Mouse (Mus musculus) brown adipose tissue, adult 24 weeks (tissue): Measurements from ENCODE around the gene Atp5l. TPM values are rescaled to one million over a fixed set of nuclear protein-coding genes. Genes with fewer than 3 reads are reported as not detected.

Experiments
- H3K27ac ChIP-seq: fragments of 200-500 bp; replicated peaks from 2 replicates; pipeline ENCODE4 v1.5.1; 2012; ENCODE audit warnings: low read depth, mild to moderate bottlenecking, low read length
- H3K4me1 ChIP-seq: fragments of 200-500 bp; 2 replicates; pipeline ENCODE4 v1.6.1; 2012; ENCODE audit warnings: low read length, mixed read lengths; ENCODE audit not compliant: control insufficient read depth, insufficient read depth, insufficient read length
- H3K4me3 ChIP-seq: fragments of 200-500 bp; 2 replicates; pipeline ENCODE4 v1.5.1; 2012; ENCODE audit warnings: low read depth, mild to moderate bottlenecking, low read length, moderate library complexity; ENCODE audit not compliant: insufficient read depth
- polyA plus RNA-seq: library from polyadenylated mRNA; stranded (reverse); fragments of >200 nt; gene quantifications from 2 replicates; pipeline ENCODE4 v1.2.4, GENCODE M21; 2012; ENCODE audit not compliant: missing spikeins, insufficient read depth, insufficient read length

The Atp5l gene
- polyA plus RNA-seq, 1 experiment: 2,562 TPM

- peak overlapping the region; percentile 98 for H3K4me3 ChIP-seq
- peaks cover 10% of the 10 kb centered on the region for H3K4me1 ChIP-seq
- peak overlapping the region; percentile 21 for H3K27ac ChIP-seq
Observed at GRCm38 (mm10) chr9:44880309-44881081, 40.0 kb downstream of the Atp5l start.

- no peak overlapping the region for H3K27ac ChIP-seq
Observed at GRCm38 (mm10) chr9:44879694-44880271, 40.8 kb downstream of the Atp5l start.

DNA sequence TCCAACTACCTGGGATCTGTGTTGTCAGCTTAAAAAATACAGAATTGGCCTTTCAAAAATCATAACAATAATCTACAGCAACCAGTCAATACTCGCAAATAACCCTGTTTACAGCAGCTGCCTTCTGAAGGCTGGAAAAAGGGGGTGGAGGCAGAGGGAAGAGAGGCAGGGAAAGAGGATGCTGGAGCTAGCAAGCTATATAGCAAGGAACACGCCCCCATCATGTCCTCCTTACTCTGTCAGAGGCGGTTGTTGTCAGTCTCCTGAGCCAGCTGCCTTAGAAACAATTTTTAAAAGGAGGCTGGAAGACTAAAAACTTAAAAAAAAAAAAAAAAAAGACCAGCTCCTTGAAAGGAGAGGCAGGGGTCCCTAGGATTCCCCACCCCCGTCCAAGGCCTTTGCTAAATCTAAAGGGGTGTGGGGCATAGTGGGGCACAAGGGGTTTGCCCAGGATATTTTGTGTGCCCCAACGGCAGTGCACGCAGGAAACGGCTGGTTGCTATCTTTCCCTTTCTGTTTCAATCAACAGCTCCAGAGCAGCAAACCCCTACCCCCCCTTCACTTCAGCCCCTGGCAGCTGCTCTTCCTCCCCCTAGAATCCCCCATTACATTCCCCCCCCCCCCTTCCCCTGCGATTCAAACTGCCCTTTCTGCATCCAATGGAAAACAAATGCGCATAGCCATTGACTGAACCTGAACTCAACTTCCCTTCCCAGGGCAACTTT, 41.6 kb downstream of the Atp5l start:
- Histone ChIP-seq H3K4me3 (peak overlapping the region; percentile 98), H3K27ac (no peak overlapping the region), H3K4me1 (peaks cover 14% of the 10 kb centered on the region)

More at GRCm38 (mm10) chr9:44879694-44880271, 40.8 kb downstream of the Atp5l start:
- peaks cover 14% of the 10 kb centered on the region for H3K4me1 ChIP-seq
- H3K4me3 ChIP-seq: peak overlapping the region; percentile 98

DNA sequence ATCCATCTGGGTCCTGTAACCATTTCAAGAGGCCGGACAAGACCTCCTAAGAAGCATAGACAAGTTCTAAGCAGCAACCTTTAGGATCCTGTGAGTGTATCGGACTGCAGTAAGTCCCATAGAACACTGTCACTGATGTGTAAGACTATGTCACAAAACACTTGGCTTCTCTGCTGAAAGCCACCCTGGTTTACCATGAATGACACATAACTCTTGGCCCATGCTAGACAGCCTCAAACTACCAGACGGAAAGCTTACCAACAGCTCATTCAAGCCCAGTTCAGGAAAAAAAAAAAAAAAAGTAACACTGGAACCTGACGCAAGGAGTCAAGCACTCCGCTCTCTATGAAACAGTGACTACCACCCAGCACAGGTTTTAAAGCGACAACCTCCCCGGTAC, 42.9 kb downstream of the Atp5l start:
- H3K4me1 ChIP-seq: peaks cover 14% of the 10 kb centered on the region

GRCm38 (mm10) chr9:44875476-44875875, 45.1 kb downstream of the Atp5l start:
- H3K4me1 ChIP-seq: peaks cover 14% of the 10 kb centered on the region
- no peak overlapping the region for H3K27ac ChIP-seq
- no peak overlapping the region for H3K4me3 ChIP-seq

More for the DNA sequence above, 42.9 kb downstream of the Atp5l start:
- Histone ChIP-seq H3K4me3 (no peak overlapping the region), H3K27ac (no peak overlapping the region)

DNA sequence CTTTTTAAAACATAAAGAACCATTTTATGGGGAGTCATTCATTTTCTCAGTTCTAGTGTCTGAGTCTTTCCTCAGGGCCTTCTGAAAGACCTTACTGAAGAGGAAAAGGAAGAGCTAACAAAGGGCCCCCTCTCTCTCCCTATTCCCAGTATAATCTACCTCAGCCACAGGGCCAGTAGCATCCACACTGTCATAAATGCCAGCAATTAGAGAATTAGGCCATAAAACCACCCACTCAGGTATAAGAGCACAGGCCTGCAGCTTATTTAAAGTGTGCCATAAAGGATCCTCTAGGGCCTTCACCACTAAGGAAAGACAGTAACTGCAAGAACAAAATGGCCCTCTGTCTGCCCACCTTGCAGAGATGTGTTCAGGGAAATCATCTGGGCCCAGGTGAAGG, 46.3 kb downstream of the Atp5l start:
- H3K4me1 ChIP-seq: peaks cover 6% of the 10 kb centered on the region

GRCm38 (mm10) chr9:44873665-44874064, 46.9 kb downstream of the Atp5l start:
- H3K4me1 ChIP-seq: peaks cover 6% of the 10 kb centered on the region
- no peak overlapping the region for H3K27ac ChIP-seq
- no peak overlapping the region for H3K4me3 ChIP-seq

More for the DNA sequence above, 46.3 kb downstream of the Atp5l start:
- H3K27ac ChIP-seq: no peak overlapping the region
- no peak overlapping the region for H3K4me3 ChIP-seq

- Histone ChIP-seq H3K4me3 (no peak overlapping the region), H3K27ac (no peak overlapping the region), H3K4me1 (peaks cover 4% of the 10 kb centered on the region)
Observed at GRCm38 (mm10) chr9:44868336-44869094, 52.0 kb downstream of the Atp5l start.

DNA sequence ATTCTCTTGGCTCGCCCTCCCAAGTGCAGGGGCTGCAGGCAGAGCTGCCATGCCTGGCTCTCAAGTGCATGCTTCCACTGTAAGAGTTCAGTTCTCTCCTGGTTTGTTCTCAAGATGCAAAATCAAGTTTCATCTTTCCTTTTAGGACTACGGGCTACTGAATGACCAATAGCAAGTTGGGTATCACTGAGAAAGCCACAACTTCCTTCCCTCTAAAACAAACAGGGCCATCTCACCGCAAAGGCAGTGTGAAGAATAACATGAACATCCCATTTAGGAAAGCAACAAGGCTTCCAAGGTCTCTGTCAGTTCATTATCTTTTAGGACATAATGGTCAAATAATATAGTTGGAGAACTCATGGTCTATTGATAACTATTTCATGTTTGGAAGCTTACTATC, 52.9 kb downstream of the Atp5l start:
- H3K27ac ChIP-seq: no peak overlapping the region
- H3K4me1 ChIP-seq: peaks cover 8% of the 10 kb centered on the region
- no peak overlapping the region for H3K4me3 ChIP-seq

DNA sequence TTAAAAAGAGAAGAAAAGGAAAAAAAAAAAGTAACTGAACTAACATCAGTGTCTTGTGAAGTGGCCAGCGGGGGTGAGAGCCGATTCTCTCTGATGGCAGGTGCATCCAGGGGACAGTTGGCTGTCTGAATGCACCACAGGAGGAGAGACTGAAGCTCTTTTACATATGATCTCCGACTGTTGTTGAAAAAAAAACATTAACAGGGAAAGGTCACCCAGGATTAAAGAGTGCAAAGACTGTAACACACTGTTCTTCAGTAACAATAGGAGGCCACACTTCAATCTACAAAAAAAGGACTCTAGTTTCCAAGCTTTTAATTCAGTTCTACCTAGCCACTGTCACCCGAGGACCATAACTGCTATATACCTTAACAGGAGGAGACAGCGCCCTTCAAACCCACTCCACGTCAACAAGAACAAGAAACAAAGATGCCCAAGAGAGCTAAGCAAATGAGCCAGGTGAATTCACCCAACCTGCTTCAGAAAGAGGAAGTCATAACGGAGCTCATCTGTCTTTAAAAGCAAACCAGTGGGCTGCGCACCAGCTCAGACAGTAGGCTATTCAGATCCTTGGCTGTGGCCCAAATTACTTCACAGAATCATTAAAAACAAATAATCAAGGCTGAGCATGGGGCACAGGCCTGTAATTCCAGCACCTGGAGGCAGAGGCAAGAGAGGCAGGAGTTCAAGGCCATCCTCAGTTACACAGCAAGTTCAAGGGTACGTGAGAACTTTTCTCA, 53.9 kb downstream of the Atp5l start:
- Histone ChIP-seq H3K4me1 (peaks cover 8% of the 10 kb centered on the region), H3K4me3 (no peak overlapping the region), H3K27ac (no peak overlapping the region)

Other genes starting within 250 kb of the Atp5l start
- gene Treh, start 247.5 kb downstream of the Atp5l start, polyA plus RNA-seq: not detected in 2 replicates
- gene Phldb1, start 185.5 kb downstream of the Atp5l start, polyA plus RNA-seq: 19.6 and 27.6 TPM in 2 replicates
- gene Arcn1, start 152.9 kb downstream of the Atp5l start, polyA plus RNA-seq: 68.4 and 96.1 TPM in 2 replicates
- gene Ift46, start 152.8 kb downstream of the Atp5l start, polyA plus RNA-seq: 28.3 and 47.4 TPM in 2 replicates
- gene Tmem25, start 121.4 kb downstream of the Atp5l start, polyA plus RNA-seq: 1.1 and 1.5 TPM in 2 replicates
- gene Ttc36, start 117.7 kb downstream of the Atp5l start, polyA plus RNA-seq: 2.4 TPM in 1 of 2 replicates, not detected in the other
- gene Kmt2a, start 39.4 kb downstream of the Atp5l start, polyA plus RNA-seq: 7.0 and 7.3 TPM in 2 replicates
- 36.6 and 40.7 TPM in 2 replicates for gene Ube4a, start 44.9 kb upstream of the Atp5l start, polyA plus RNA-seq
- 1.5 TPM in 1 of 2 replicates, not detected in the other for gene Cd3g, start 59.7 kb upstream of the Atp5l start, polyA plus RNA-seq
- gene Cd3d, start 61.0 kb upstream of the Atp5l start, polyA plus RNA-seq: not detected in 2 replicates
- gene Cd3e, start 88.9 kb upstream of the Atp5l start, polyA plus RNA-seq: not detected in 2 replicates
- 36.3 and 57.0 TPM in 2 replicates for gene Mpzl2, start 119.1 kb upstream of the Atp5l start, polyA plus RNA-seq
- 2.8 and 4.4 TPM in 2 replicates for gene Mpzl3, start 134.4 kb upstream of the Atp5l start, polyA plus RNA-seq
- gene Jaml, start 158.4 kb upstream of the Atp5l start, polyA plus RNA-seq: not detected in 2 replicates
- gene Scn2b, start 197.0 kb upstream of the Atp5l start, polyA plus RNA-seq: not detected in 2 replicates
- gene Scn4b, start 217.7 kb upstream of the Atp5l start, polyA plus RNA-seq: 1.9 and 3.5 TPM in 2 replicates